Mouse (Mus musculus): ENCODE results near the gene Fhl5. TPM values are rescaled to one million over a fixed set of nuclear protein-coding genes. Genes with fewer than 3 reads are reported as not detected.

Fhl5 gene
- total RNA-seq, 2 experiments from 2014 or later: 0.38 TPM; not detected in 1

Other genes with a start within 250 kb of the Fhl5 start
- 10 to 100 TPM; 31.2 to 35.4 TPM for gene Ufl1, start 38.9 kb upstream of the Fhl5 start, total RNA-seq (2021)

All from heart, postnatal 10 days (tissue).